Mouse (Mus musculus) urinary bladder, adult 18-20 months (tissue): ENCODE results near the gene Cyp2u1.
"Not testable (repeated sequence)": the region's sequence is repeated elsewhere in the genome, so short reads cannot be mapped to it uniquely, and the experiment has no call there.

Experiments
- DNase-seq, 2 experiments: peaks; one replicate each; pipeline ENCODE4 v3.0.0; 2022; ENCODE audit warnings: low spot score in 2 of 2, mixed read lengths in 2 of 2

Gene Cyp2u1

GRCm38 (mm10) chr3:131302452-131303319 lies at the start of gene Cyp2u1:
TSS of gene Cyp2u1 (minus strand) at chr3:131303227.
- DNase-seq = peak; percentile 74 to 77

GRCm38 (mm10) chr3:131350539-131350938 lies 47.5 kb upstream of the Cyp2u1 start:
- no peak for DNase-seq

- DNase-seq = no peak
Measured at GRCm38 (mm10) chr3:131349013-131349412, 46.0 kb upstream of the Cyp2u1 start.

GRCm38 (mm10) chr3:131348579-131348950 lies 45.5 kb upstream of the Cyp2u1 start:
- no peak for DNase-seq

- no peak for DNase-seq
Measured at GRCm38 (mm10) chr3:131347831-131348578, 45.0 kb upstream of the Cyp2u1 start.

- no peak for DNase-seq
Measured at GRCm38 (mm10) chr3:131345903-131346302, 42.9 kb upstream of the Cyp2u1 start.

GRCm38 (mm10) chr3:131343311-131343710 lies 40.3 kb upstream of the Cyp2u1 start:
- no peak for DNase-seq

GRCm38 (mm10) chr3:131340885-131341284 lies 37.9 kb upstream of the Cyp2u1 start:
- no peak for DNase-seq

GRCm38 (mm10) chr3:131339280-131339679 lies 36.3 kb upstream of the Cyp2u1 start:
- DNase-seq = no peak

- not testable (repeated sequence) for DNase-seq
Measured at GRCm38 (mm10) chr3:131337749-131338148, 34.7 kb upstream of the Cyp2u1 start.

- DNase-seq = no peak
Measured at GRCm38 (mm10) chr3:131336629-131337028, 33.6 kb upstream of the Cyp2u1 start.

GRCm38 (mm10) chr3:131335117-131335547 lies 32.1 kb upstream of the Cyp2u1 start:
- no peak for DNase-seq

GRCm38 (mm10) chr3:131327189-131327588 lies 24.2 kb upstream of the Cyp2u1 start:
- DNase-seq = no peak

GRCm38 (mm10) chr3:131326637-131327036 lies 23.6 kb upstream of the Cyp2u1 start:
- DNase-seq = no peak

- no peak for DNase-seq
Measured at GRCm38 (mm10) chr3:131322081-131322815, 19.2 kb upstream of the Cyp2u1 start.

- peak; percentile 45 to 64 for DNase-seq
Measured at GRCm38 (mm10) chr3:131320184-131320583, 17.2 kb upstream of the Cyp2u1 start.

- DNase-seq = no peak
Measured at GRCm38 (mm10) chr3:131318211-131318610, 15.2 kb upstream of the Cyp2u1 start.

- DNase-seq = no peak
Measured at GRCm38 (mm10) chr3:131317126-131317525, 14.1 kb upstream of the Cyp2u1 start.

- no peak for DNase-seq
Measured at GRCm38 (mm10) chr3:131315957-131316510, 13.0 kb upstream of the Cyp2u1 start.

- DNase-seq = no peak
Measured at GRCm38 (mm10) chr3:131312340-131312739, 9.3 kb upstream of the Cyp2u1 start.

GRCm38 (mm10) chr3:131310572-131310971 lies 7.5 kb upstream of the Cyp2u1 start:
- DNase-seq = no peak

GRCm38 (mm10) chr3:131307811-131308210 lies 4.8 kb upstream of the Cyp2u1 start:
- no peak for DNase-seq
